Mouse (Mus musculus) kidney, adult 10 weeks (tissue): ENCODE measurements around the gene Tpra1. TPM values are rescaled to one million over a fixed set of nuclear protein-coding genes. Genes with fewer than 3 reads are reported as not detected.

Experiments used
- polyA plus RNA-seq: library from polyadenylated mRNA; stranded (reverse); fragments of 350-450 nt; fragmentation: Illumina TruSeq; extraction: RNeasy Lipid Tissue Mini Kit (QIAGEN cat#74804); gene quantifications from one replicate; pipeline ENCODE4 v1.2.3, GENCODE M21; 2014; ENCODE audit warnings: low read depth, low replicate concordance

The Tpra1 gene
- 4.3 TPM for polyA plus RNA-seq

GRCm38 (mm10) chr6:88901947-88902820 lies at the start of gene Tpra1:
TSS of gene Tpra1 (plus strand) at chr6:88902251.

GRCm38 (mm10) chr6:88874868-88875508 lies 27.1 kb upstream of the Tpra1 start, which contains the start of gene Podxl2:
TSS of gene Podxl2 (minus strand) at chr6:88875044.

GRCm38 (mm10) chr6:88898534-88899048 lies 3.5 kb upstream of the Tpra1 start, which contains the start of gene Mcm2:
TSS of gene Mcm2 (minus strand) at chr6:88898780.

Other genes with a start within 250 kb of the Tpra1 start
- 7.3 TPM for gene Mgll, start 177.8 kb upstream of the Tpra1 start, polyA plus RNA-seq
- gene Abtb1, start 60.3 kb upstream of the Tpra1 start, polyA plus RNA-seq = 0.49 TPM
- not detected for gene Podxl2, start 27.2 kb upstream of the Tpra1 start, polyA plus RNA-seq
- 1.1 TPM for gene Mcm2, start 3.5 kb upstream of the Tpra1 start, polyA plus RNA-seq